Mouse (Mus musculus): ENCODE data around the gene Nbeal2. TPM values are rescaled to one million over a fixed set of nuclear protein-coding genes. Genes with fewer than 3 reads are reported as not detected.

The Nbeal2 gene
- total and polyA plus RNA-seq, 2 experiments from 2014 or later: 2.0 to 17.6 TPM

DNA sequence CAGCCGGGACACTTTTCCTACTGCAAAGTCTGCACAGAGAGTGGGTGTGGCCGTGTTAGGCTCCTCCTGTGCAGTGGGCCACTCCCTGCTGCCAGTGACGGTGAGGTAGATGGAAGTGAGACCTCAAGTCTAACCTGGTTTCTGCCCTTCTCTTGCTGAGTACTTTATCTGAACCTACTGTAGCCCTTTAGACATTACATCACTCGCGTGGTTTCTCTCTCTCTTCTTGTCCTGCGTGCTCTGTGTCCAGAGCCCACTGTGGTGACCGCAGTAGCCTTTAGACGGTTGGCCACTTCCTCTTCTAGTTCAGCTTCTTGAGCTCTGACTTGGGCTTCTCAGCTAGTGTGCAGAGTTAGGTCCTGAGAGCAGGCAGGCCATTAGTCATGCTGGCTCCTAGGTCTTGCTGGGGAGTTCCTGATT lies 22.5 kb upstream of the Nbeal2 start:
- Histone ChIP-seq H3K9me3 (ENCODE audit: low read length) (no peaks in the 10 kb centered on the region), H3K27me3 (ENCODE audit: insufficient read depth, low read length) (no peaks in the 10 kb centered on the region), H3K27ac (ENCODE audit: low read depth, low read length) (no peak overlapping the region), H3K9ac (no peak overlapping the region), H3K4me3 (ENCODE audit: low read depth, low read length) (no peak overlapping the region), H3K4me1 (ENCODE audit: insufficient read depth) (no peaks in the 10 kb centered on the region), H3K4me2 (ENCODE audit: low read depth) (no peak overlapping the region), H3K36me3 (ENCODE audit: insufficient read depth) (no peaks in the 10 kb centered on the region)
- DNase-seq (no peak), ATAC-seq (no peak)
- 85% methylated on average over 8 of the region's 8 CpGs for WGBS
- TF ChIP-seq CTCF (IDR thresholded peaks at IDR 0.05; ENCODE audit: low read depth): no peak

DNA sequence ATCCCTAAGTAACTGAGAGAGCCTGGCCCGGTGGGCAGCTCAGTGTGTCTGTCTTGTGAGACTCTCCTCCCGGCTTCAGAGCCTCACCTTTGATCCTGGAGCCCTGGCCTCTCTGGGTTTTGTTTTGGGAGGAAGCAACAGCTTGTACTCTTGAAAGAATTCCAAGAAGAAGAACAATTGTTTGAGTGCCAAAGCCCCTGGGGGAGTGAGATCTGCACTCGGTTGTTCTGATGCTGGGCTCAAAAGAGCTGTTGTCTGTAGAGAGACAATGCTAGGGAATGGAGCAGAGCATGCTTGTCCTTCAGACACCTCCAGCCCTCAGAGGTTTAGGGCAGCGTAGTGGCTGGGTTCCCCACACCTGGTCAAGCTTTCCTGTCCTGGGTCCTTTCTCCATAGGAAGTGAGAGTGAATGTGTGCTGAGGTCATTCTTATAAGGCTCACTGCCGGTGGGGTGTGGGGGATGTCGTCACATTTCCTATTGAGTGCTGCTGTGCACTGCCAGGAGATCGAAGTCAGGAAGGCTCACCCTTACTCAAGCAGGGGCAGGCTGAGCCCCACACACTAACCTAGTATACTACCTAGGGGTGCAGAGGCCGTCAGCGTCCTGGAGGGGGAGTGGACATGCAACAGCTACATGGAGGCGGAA lies 19.3 kb upstream of the Nbeal2 start:
- 53% methylated on average over 10 of the region's 10 CpGs for WGBS
- no peak overlapping the region for H3K9ac ChIP-seq
- H3K9me3 ChIP-seq (ENCODE audit: low read length): no peaks in the 10 kb centered on the region
- no peak overlapping the region for H3K4me2 ChIP-seq (ENCODE audit: low read depth)
- no peaks in the 10 kb centered on the region for H3K4me1 ChIP-seq (ENCODE audit: insufficient read depth)
- no peaks in the 10 kb centered on the region for H3K27me3 ChIP-seq (ENCODE audit: insufficient read depth, low read length)
- no peaks in the 10 kb centered on the region for H3K36me3 ChIP-seq (ENCODE audit: insufficient read depth)
- ATAC-seq: no peak
- TF ChIP-seq CTCF (IDR thresholded peaks at IDR 0.05; ENCODE audit: low read depth): no peak
- H3K27ac ChIP-seq (ENCODE audit: low read depth, low read length): no peak overlapping the region
- DNase-seq: no peak
- H3K4me3 ChIP-seq (ENCODE audit: low read depth, low read length): no peak overlapping the region

DNA sequence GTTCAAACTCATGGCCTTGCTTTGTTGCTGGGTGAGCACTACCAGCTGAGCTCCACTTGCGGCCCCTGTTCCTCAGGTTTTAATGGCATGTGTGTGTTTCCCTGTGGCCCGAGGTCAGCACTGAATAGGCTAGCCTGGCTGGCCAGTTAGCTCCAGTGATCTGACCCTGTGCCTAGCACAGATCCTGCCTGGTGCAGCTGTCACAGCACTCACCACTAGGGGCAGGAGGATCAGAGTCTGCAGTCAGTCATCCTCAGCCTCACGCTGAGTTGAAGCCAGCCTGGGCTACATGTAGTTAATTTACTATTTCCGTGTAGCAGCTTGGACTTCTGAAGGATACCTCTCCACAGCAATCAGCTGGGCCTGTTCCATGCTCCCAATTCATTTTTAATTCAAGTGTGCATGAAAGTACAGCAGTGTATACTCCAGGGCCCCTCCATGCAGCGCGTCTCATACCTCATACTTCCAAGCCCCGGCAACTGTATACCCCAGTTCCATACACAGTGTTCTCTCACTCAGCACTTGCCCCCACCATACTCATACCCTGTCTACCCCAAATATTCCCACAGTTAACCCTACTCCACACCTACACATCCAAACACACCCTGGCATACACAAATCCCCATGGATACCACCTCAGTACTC lies 18.6 kb upstream of the Nbeal2 start:
- Histone ChIP-seq H3K9me3 (ENCODE audit: low read length) (no peaks in the 10 kb centered on the region), H3K27me3 (ENCODE audit: insufficient read depth, low read length) (no peaks in the 10 kb centered on the region), H3K36me3 (ENCODE audit: insufficient read depth) (no peaks in the 10 kb centered on the region), H3K4me1 (ENCODE audit: insufficient read depth) (no peaks in the 10 kb centered on the region), H3K9ac (no peak overlapping the region), H3K4me3 (ENCODE audit: low read depth, low read length) (no peak overlapping the region), H3K4me2 (ENCODE audit: low read depth) (no peak overlapping the region), H3K27ac (ENCODE audit: low read depth, low read length) (no peak overlapping the region)
- TF ChIP-seq CTCF (IDR thresholded peaks at IDR 0.05; ENCODE audit: low read depth): peak; percentile 68
- no peak for DNase-seq
- peak; percentile 48 for ATAC-seq
- 68% methylated on average over 7 of the region's 7 CpGs for WGBS

DNA sequence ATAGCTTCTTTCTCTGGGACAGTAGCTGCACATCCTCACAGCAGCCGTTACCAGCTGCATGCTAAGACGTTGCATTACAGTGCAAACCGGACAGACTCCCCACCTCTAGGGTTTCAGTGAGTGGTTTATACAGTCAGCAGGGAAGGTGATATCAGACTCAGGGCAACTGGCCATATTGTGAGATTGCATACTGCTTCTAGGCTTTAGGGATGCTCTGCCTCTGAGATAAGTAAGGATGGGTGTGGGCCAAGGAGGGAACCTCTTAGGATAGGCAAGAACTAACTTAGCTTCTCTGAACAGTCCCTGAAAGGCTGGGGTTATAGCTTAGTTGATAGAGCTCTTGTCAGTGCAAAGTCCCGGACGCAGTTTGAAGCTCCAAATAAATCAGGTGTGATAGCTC lies 15.8 kb upstream of the Nbeal2 start:
- Histone ChIP-seq H3K4me2 (ENCODE audit: low read depth) (no peak overlapping the region), H3K27me3 (ENCODE audit: insufficient read depth, low read length) (no peaks in the 10 kb centered on the region), H3K4me1 (ENCODE audit: insufficient read depth) (no peaks in the 10 kb centered on the region), H3K9ac (no peak overlapping the region), H3K36me3 (ENCODE audit: insufficient read depth) (no peaks in the 10 kb centered on the region), H3K4me3 (ENCODE audit: low read depth, low read length) (no peak overlapping the region), H3K9me3 (ENCODE audit: low read length) (no peaks in the 10 kb centered on the region), H3K27ac (ENCODE audit: low read depth, low read length) (no peak overlapping the region)
- DNase-seq: no peak
- TF ChIP-seq CTCF (IDR thresholded peaks at IDR 0.05; ENCODE audit: low read depth): no peak
- no peak for ATAC-seq
- WGBS: 95% methylated on average over 5 of the region's 5 CpGs

DNA sequence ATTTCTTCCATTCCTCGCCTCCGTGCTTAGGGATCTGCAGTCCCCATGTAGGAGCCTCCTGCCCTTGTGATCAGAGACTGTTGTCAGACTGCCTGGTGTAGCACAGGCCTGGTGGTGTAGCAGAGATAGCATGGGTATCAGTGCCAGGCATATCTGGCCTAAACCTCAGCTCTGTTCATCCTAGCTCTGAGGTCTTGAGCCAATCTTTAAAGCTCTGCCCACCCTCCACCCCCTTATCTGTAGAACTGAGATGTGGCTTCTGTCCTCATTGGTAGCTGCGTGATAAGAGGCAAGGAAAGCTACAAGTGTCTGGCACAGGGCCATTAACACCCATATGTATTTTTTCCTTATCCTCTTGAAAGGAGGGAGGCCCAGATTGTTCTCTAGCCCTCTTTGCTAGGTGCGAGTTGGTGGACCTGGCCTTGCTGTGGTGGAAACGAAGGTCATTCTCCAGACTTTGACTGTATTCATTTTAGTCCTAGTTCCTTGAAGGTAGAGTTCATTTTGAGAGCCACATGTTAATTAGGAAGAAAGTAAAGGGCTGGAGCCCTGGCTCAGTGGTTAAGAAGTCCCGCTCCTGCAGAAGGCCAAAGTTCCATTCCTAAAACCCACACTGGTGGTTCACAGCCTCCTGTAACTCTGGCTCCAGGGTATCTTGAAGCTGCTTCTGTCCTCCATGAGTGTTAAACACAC lies 14.8 kb upstream of the Nbeal2 start:
- DNase-seq: no peak
- Histone ChIP-seq H3K27ac (ENCODE audit: low read depth, low read length) (no peak overlapping the region), H3K9me3 (ENCODE audit: low read length) (no peaks in the 10 kb centered on the region), H3K4me3 (ENCODE audit: low read depth, low read length) (no peak overlapping the region), H3K9ac (no peak overlapping the region), H3K27me3 (ENCODE audit: insufficient read depth, low read length) (no peaks in the 10 kb centered on the region), H3K4me2 (ENCODE audit: low read depth) (no peak overlapping the region), H3K4me1 (ENCODE audit: insufficient read depth) (no peaks in the 10 kb centered on the region), H3K36me3 (ENCODE audit: insufficient read depth) (no peaks in the 10 kb centered on the region)
- 82% methylated on average over 6 of the region's 6 CpGs for WGBS
- ATAC-seq: no peak
- TF ChIP-seq CTCF (IDR thresholded peaks at IDR 0.05; ENCODE audit: low read depth): no peak

DNA sequence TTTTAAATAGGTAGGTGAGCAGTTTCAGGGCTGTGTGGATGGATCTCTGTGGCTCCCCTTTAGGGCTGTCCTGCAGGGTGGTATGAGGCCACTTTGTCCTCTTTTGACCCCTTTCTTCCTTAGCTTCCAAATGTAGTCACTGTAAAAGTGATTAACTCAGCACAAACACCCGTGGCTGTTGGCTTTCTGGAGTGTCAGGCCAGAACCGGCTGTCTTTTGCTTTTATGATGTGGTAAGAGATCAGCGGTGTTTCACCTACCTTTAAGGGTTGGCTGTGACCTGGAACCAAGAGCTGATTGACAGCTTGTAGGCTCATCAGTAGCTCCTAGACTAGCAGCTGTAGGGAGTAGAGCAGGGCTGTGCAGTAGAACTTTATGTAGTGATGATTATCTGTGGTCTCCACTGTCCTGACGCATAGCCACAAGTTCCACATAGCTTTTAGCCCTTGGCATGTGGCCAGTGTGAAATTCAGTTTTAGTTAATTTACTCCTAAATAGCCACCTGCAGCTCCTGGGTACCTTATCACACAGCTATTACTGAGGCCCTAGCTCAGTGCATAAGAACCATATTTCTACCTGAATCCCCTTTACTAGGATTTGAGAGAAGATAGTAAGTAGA lies 13.4 kb upstream of the Nbeal2 start:
- no peak overlapping the region for H3K4me3 ChIP-seq (ENCODE audit: low read depth, low read length)
- no peaks in the 10 kb centered on the region for H3K36me3 ChIP-seq (ENCODE audit: insufficient read depth)
- no peak overlapping the region for H3K4me2 ChIP-seq (ENCODE audit: low read depth)
- no peaks in the 10 kb centered on the region for H3K4me1 ChIP-seq (ENCODE audit: insufficient read depth)
- no peaks in the 10 kb centered on the region for H3K27me3 ChIP-seq (ENCODE audit: insufficient read depth, low read length)
- no peaks in the 10 kb centered on the region for H3K9me3 ChIP-seq (ENCODE audit: low read length)
- ATAC-seq: no peak
- DNase-seq: no peak
- H3K9ac ChIP-seq: no peak overlapping the region
- no peak overlapping the region for H3K27ac ChIP-seq (ENCODE audit: low read depth, low read length)
- 78% methylated on average over 4 of the region's 4 CpGs for WGBS
- no peak for TF ChIP-seq CTCF (IDR thresholded peaks at IDR 0.05; ENCODE audit: low read depth)

DNA sequence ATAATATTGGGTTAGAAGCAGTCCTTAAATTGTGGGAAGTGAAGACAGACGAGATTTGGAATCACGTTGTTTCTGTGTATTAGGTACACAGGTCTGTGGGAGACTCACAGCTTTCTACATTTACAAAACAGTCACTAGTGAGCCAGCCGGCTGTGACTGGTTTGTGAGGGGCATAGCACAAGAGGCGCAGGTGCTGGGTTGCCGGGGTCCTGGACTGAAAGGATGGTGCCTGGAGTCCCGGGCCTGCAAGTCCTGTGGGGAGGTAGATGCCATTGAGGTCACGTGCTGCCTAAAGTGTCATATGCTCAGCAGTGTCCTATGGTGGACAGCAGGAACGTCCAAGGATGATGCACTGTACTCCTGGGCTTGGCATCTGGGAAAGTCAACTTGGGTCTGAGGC lies 12.4 kb upstream of the Nbeal2 start:
- H3K9me3 ChIP-seq (ENCODE audit: low read length): no peaks in the 10 kb centered on the region
- 38% methylated on average over 8 of the region's 8 CpGs for WGBS
- H3K27ac ChIP-seq (ENCODE audit: low read depth, low read length): no peak overlapping the region
- peak overlapping the region; percentile 14; the same call in 1 of the 2 replicates for H3K9ac ChIP-seq
- ATAC-seq: no peak
- no peak for TF ChIP-seq CTCF (IDR thresholded peaks at IDR 0.05; ENCODE audit: low read depth)
- H3K36me3 ChIP-seq (ENCODE audit: insufficient read depth): no peaks in the 10 kb centered on the region
- H3K4me2 ChIP-seq (ENCODE audit: low read depth): no peak overlapping the region
- DNase-seq: no peak
- no peak overlapping the region for H3K4me3 ChIP-seq (ENCODE audit: low read depth, low read length)
- no peaks in the 10 kb centered on the region for H3K27me3 ChIP-seq (ENCODE audit: insufficient read depth, low read length)
- H3K4me1 ChIP-seq (ENCODE audit: insufficient read depth): no peaks in the 10 kb centered on the region

Measured in forebrain, postnatal 0 days (tissue).